Mouse (Mus musculus) leukemia stem cell, adult 10-12 weeks (primary cell): ENCODE measurements around the gene Lipo1. TPM values are rescaled to one million over a fixed set of nuclear protein-coding genes. Genes with fewer than 3 reads are reported as not detected.

ENCODE experiments used
- polyA plus RNA-seq: library from polyadenylated mRNA; stranded (reverse); fragments of >175 nt; gene quantifications from 2 replicates; pipeline ENCODE4 v1.2.3, GENCODE M21; 2012; ENCODE audit warnings: low replicate concordance

Gene Lipo1
- polyA plus RNA-seq, result not detected in 2 replicates

GRCm38 (mm10) chr19:33787359-33787758 is at the start of gene Lipo1:
Gene Lipo1 (minus strand): TSS chr19:33787459.

GRCm38 (mm10) chr19:33761287-33762086 is 25.8 kb downstream of the Lipo1 start, which contains the start of gene Lipo3:
Gene Lipo3 (minus strand): TSS chr19:33761951.

GRCm38 (mm10) chr19:33751259-33751658 is 36.0 kb downstream of the Lipo1 start, which contains the start of gene Lipo2:
Gene Lipo2 (minus strand): TSS chr19:33751359.

Other genes with a start within 250 kb of the Lipo1 start
- gene Gm8978, start 162.2 kb downstream of the Lipo1 start, polyA plus RNA-seq, result not detected in 2 replicates
- gene Lipo2, start 36.1 kb downstream of the Lipo1 start, polyA plus RNA-seq, result not detected in 2 replicates
- 1.2 and 1.5 TPM in 2 replicates for gene Lipo3, start 25.5 kb downstream of the Lipo1 start, polyA plus RNA-seq
- gene Lipf, start 173.7 kb upstream of the Lipo1 start, polyA plus RNA-seq, result not detected in 2 replicates
- not detected in 2 replicates for gene Lipk, start 220.8 kb upstream of the Lipo1 start, polyA plus RNA-seq